Mouse (Mus musculus): Measurements from ENCODE around the gene Fbxo17.

The Fbxo17 gene

GRCm38 (mm10) chr7:28767462-28767965, 50.9 kb downstream of the Fbxo17 start, which contains the start of gene Nfkbib:
Nfkbib (minus strand) TSS chr7:28767512.
- DNase-seq (ENCODE audit: low spot score), result no peak

GRCm38 (mm10) chr7:28769414-28769958, 52.9 kb downstream of the Fbxo17 start:
- DNase-seq (ENCODE audit: low spot score), result no peak

GRCm38 (mm10) chr7:28770309-28770708, 53.7 kb downstream of the Fbxo17 start:
- no peak for DNase-seq (ENCODE audit: low spot score)

- peak; percentile 85 for DNase-seq (ENCODE audit: low spot score)
Measured at GRCm38 (mm10) chr7:28771867-28772266, 55.3 kb downstream of the Fbxo17 start.

GRCm38 (mm10) chr7:28773163-28773562, 56.6 kb downstream of the Fbxo17 start:
- no peak for DNase-seq (ENCODE audit: low spot score)

GRCm38 (mm10) chr7:28774164-28774563, 57.6 kb downstream of the Fbxo17 start:
- no peak for DNase-seq (ENCODE audit: low spot score)

- no peak for DNase-seq (ENCODE audit: low spot score)
Measured at GRCm38 (mm10) chr7:28775129-28775528, 58.5 kb downstream of the Fbxo17 start.

- no peak for DNase-seq (ENCODE audit: low spot score)
Measured at GRCm38 (mm10) chr7:28778825-28779224, 62.2 kb downstream of the Fbxo17 start.

- peak; percentile 95 for DNase-seq (ENCODE audit: low spot score)
Measured at GRCm38 (mm10) chr7:28780067-28780658, 63.6 kb downstream of the Fbxo17 start.

- DNase-seq (ENCODE audit: low spot score), result no peak
Measured at GRCm38 (mm10) chr7:28780857-28781256, 64.3 kb downstream of the Fbxo17 start.

GRCm38 (mm10) chr7:28781261-28781663, 64.7 kb downstream of the Fbxo17 start:
- no peak for DNase-seq (ENCODE audit: low spot score)

- no peak for DNase-seq (ENCODE audit: low spot score)
Measured at GRCm38 (mm10) chr7:28785161-28785560, 68.6 kb downstream of the Fbxo17 start.
